Mouse (Mus musculus): Measurements from ENCODE around the gene Dmbx1. TPM values are rescaled to one million over a fixed set of nuclear protein-coding genes. Genes with fewer than 3 reads are reported as not detected.

The Dmbx1 gene
- 5.8 and 6.8 TPM in 2 replicates for polyA plus RNA-seq (2015; fragmentation: Nextera tagmentation; extraction: Ambion mirVana)

DNA sequence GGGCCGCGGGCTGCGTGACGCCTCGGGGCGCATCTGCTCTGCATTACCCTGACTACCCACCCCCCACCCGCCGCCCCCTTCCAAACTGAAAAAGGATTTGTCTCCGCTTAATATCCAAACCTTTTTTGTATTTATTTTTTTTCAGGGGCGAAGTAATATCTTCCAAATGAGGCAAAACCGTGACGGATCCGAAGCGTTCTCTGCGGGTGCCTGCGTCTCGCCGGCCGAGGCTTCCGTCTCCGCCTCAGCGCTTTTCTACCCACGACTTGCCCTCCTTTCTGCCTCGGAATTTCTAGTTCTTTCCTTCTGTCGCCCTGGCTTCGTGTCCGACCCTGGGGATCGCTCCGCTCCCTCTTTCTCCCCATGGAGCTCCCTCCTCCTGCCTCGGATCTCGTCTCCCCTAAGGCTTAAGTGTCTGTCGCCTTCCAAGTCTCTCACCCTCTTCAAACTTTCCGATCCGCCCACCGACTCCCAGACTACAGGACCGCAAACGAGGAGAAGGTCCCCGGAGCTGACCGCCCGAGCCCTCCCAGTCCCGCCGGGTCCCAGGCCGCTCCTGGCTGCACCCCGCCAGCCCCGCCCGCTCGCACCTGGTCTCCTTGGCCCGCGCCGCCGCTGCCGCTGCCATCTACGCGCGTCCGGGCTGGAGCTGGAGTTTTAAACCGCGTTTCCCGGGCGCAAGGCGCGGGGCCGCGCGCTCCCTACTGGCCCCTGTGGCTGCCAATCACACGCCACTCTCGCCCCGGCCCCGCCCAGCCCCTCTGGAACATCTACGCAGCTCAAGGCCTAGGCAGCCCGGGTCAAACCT is at the start of gene Dmbx1:
Dmbx1 (minus strand) TSS at position 632 of the 808 bp plus-strand sequence.
- no peak; the same call in 1 of the 2 replicates for ATAC-seq
- peaks cover 62% of the 10 kb centered on the region for H3K27me3 ChIP-seq (replicated peaks; ENCODE audit: control insufficient read depth, insufficient read depth, low read length)
- WGBS = under 1% methylated on average over 71 of the region's 71 CpGs

GRCm38 (mm10) chr4:115989382-115989781 is 49.7 kb upstream of the Dmbx1 start:
- no peak for ATAC-seq
- no peak overlapping the region for H3K27ac ChIP-seq (ENCODE audit: low read depth, low read length)
- no peak overlapping the region for H3K4me2 ChIP-seq (ENCODE audit: low read length)
- H3K9ac ChIP-seq (ENCODE audit: low read depth, low read length) = no peak overlapping the region
- H3K4me1 ChIP-seq (ENCODE audit: control insufficient read depth, insufficient read depth, low read depth, low read length) = peaks cover under 1% of the 10 kb centered on the region
- 86% methylated on average over 7 of the region's 7 CpGs for WGBS
- no peaks in the 10 kb centered on the region for H3K9me3 ChIP-seq (ENCODE audit: control insufficient read depth, low read length)
- H3K4me3 ChIP-seq (ENCODE audit: low read length) = no peak overlapping the region
- H3K27me3 ChIP-seq (replicated peaks; ENCODE audit: control insufficient read depth, insufficient read depth, low read length) = peaks cover 2% of the 10 kb centered on the region
- H3K36me3 ChIP-seq (ENCODE audit: control insufficient read depth, insufficient read depth, low read length) = no peaks in the 10 kb centered on the region

More for the DNA sequence above, at the start of gene Dmbx1:
- peak within 1 kb of the TSS; percentile 48 for H3K4me2 ChIP-seq (ENCODE audit: low read length)
- H3K9ac ChIP-seq (ENCODE audit: low read depth, low read length) = no peak within 1 kb of the TSS
- no peak within 1 kb of the TSS for H3K27ac ChIP-seq (ENCODE audit: low read depth, low read length)
- no peaks in the 10 kb centered on the region for H3K36me3 ChIP-seq (ENCODE audit: control insufficient read depth, insufficient read depth, low read length)
- peaks cover 22% of the 10 kb centered on the region for H3K4me1 ChIP-seq (ENCODE audit: control insufficient read depth, insufficient read depth, low read depth, low read length)
- no peaks in the 10 kb centered on the region for H3K9me3 ChIP-seq (ENCODE audit: control insufficient read depth, low read length)
- H3K4me3 ChIP-seq (ENCODE audit: low read length) = peak within 1 kb of the TSS; percentile 30

GRCm38 (mm10) chr4:115987858-115988530 is 48.3 kb upstream of the Dmbx1 start:
- no peaks in the 10 kb centered on the region for H3K36me3 ChIP-seq (ENCODE audit: control insufficient read depth, insufficient read depth, low read length)
- H3K4me2 ChIP-seq (ENCODE audit: low read length) = no peak overlapping the region
- H3K4me3 ChIP-seq (ENCODE audit: low read length) = no peak overlapping the region
- ATAC-seq = no peak
- H3K27ac ChIP-seq (ENCODE audit: low read depth, low read length) = no peak overlapping the region
- H3K4me1 ChIP-seq (ENCODE audit: control insufficient read depth, insufficient read depth, low read depth, low read length) = peaks cover 3% of the 10 kb centered on the region
- H3K27me3 ChIP-seq (replicated peaks; ENCODE audit: control insufficient read depth, insufficient read depth, low read length) = peaks cover 3% of the 10 kb centered on the region
- no peak overlapping the region for H3K9ac ChIP-seq (ENCODE audit: low read depth, low read length)
- no peaks in the 10 kb centered on the region for H3K9me3 ChIP-seq (ENCODE audit: control insufficient read depth, low read length)
- WGBS = 82% methylated on average over 5 of the region's 5 CpGs

- ATAC-seq = no peak
- no peaks in the 10 kb centered on the region for H3K36me3 ChIP-seq (ENCODE audit: control insufficient read depth, insufficient read depth, low read length)
- H3K9ac ChIP-seq (ENCODE audit: low read depth, low read length) = no peak overlapping the region
- no peaks in the 10 kb centered on the region for H3K9me3 ChIP-seq (ENCODE audit: control insufficient read depth, low read length)
- no peak overlapping the region for H3K4me3 ChIP-seq (ENCODE audit: low read length)
- peaks cover 3% of the 10 kb centered on the region for H3K4me1 ChIP-seq (ENCODE audit: control insufficient read depth, insufficient read depth, low read depth, low read length)
- 78% methylated on average over 1 of the region's 1 CpGs for WGBS
- no peak overlapping the region for H3K4me2 ChIP-seq (ENCODE audit: low read length)
- peaks cover 3% of the 10 kb centered on the region for H3K27me3 ChIP-seq (replicated peaks; ENCODE audit: control insufficient read depth, insufficient read depth, low read length)
- H3K27ac ChIP-seq (ENCODE audit: low read depth, low read length) = no peak overlapping the region
These were observed 47.7 kb upstream of the Dmbx1 start for GRCm38 (mm10) chr4:115987436-115987835.

DNA sequence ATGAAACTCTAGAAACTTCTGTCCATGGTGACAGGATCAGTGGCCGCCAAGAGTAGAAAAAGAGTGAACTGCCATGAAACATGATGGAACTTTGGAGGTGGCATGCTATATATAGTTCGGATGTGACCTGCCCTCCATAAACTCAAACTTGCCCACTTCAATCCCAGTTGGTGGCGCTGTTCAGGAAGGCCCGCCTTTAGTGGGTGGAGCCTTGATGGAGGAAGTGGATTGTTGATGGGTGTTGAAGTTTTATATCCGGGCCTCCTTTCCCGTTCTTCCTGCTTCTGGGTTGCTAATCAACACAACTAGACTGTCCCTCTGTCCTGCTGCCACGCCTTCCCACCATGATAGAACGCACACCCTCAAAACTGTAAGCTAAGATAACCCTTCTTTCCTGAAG is 45.2 kb upstream of the Dmbx1 start:
- no peak for ATAC-seq
- Histone ChIP-seq H3K27me3 (replicated peaks; ENCODE audit: control insufficient read depth, insufficient read depth, low read length) (peaks cover 18% of the 10 kb centered on the region), H3K9ac (ENCODE audit: low read depth, low read length) (no peak overlapping the region), H3K27ac (ENCODE audit: low read depth, low read length) (no peak overlapping the region), H3K9me3 (ENCODE audit: control insufficient read depth, low read length) (no peaks in the 10 kb centered on the region), H3K4me3 (ENCODE audit: low read length) (no peak overlapping the region), H3K4me2 (ENCODE audit: low read length) (no peak overlapping the region), H3K36me3 (ENCODE audit: control insufficient read depth, insufficient read depth, low read length) (no peaks in the 10 kb centered on the region), H3K4me1 (ENCODE audit: control insufficient read depth, insufficient read depth, low read depth, low read length) (peaks cover 3% of the 10 kb centered on the region)
- 42% methylated on average over 8 of the region's 8 CpGs for WGBS

- peak; percentile 18 for ATAC-seq
- H3K4me1 ChIP-seq (ENCODE audit: control insufficient read depth, insufficient read depth, low read depth, low read length) = peaks cover 9% of the 10 kb centered on the region
- H3K27me3 ChIP-seq (replicated peaks; ENCODE audit: control insufficient read depth, insufficient read depth, low read length) = peaks cover 20% of the 10 kb centered on the region
- 1% methylated on average over 13 of the region's 13 CpGs for WGBS
- no peak overlapping the region for H3K4me3 ChIP-seq (ENCODE audit: low read length)
- no peaks in the 10 kb centered on the region for H3K9me3 ChIP-seq (ENCODE audit: control insufficient read depth, low read length)
- no peaks in the 10 kb centered on the region for H3K36me3 ChIP-seq (ENCODE audit: control insufficient read depth, insufficient read depth, low read length)
- H3K4me2 ChIP-seq (ENCODE audit: low read length) = no peak overlapping the region
- no peak overlapping the region for H3K27ac ChIP-seq (ENCODE audit: low read depth, low read length)
- H3K9ac ChIP-seq (ENCODE audit: low read depth, low read length) = peak overlapping the region; percentile 24; the same call in 1 of the 2 replicates
These were observed 44.4 kb upstream of the Dmbx1 start for GRCm38 (mm10) chr4:115984111-115984510.

- H3K27ac ChIP-seq (ENCODE audit: low read depth, low read length) = no peak overlapping the region
- peak; percentile 71 for ATAC-seq
- no peaks in the 10 kb centered on the region for H3K9me3 ChIP-seq (ENCODE audit: control insufficient read depth, low read length)
- H3K9ac ChIP-seq (ENCODE audit: low read depth, low read length) = no peak overlapping the region
- WGBS = 0% methylated on average over 8 of the region's 8 CpGs
- peaks cover 10% of the 10 kb centered on the region for H3K4me1 ChIP-seq (ENCODE audit: control insufficient read depth, insufficient read depth, low read depth, low read length)
- H3K4me3 ChIP-seq (ENCODE audit: low read length) = no peak overlapping the region
- H3K36me3 ChIP-seq (ENCODE audit: control insufficient read depth, insufficient read depth, low read length) = no peaks in the 10 kb centered on the region
- H3K4me2 ChIP-seq (ENCODE audit: low read length) = no peak overlapping the region
- peaks cover 40% of the 10 kb centered on the region for H3K27me3 ChIP-seq (replicated peaks; ENCODE audit: control insufficient read depth, insufficient read depth, low read length)
These were observed 41.0 kb upstream of the Dmbx1 start for GRCm38 (mm10) chr4:115980676-115981075.

- Histone ChIP-seq H3K9ac (ENCODE audit: low read depth, low read length) (peak overlapping the region; percentile 55), H3K36me3 (ENCODE audit: control insufficient read depth, insufficient read depth, low read length) (no peaks in the 10 kb centered on the region), H3K9me3 (ENCODE audit: control insufficient read depth, low read length) (no peaks in the 10 kb centered on the region), H3K27me3 (replicated peaks; ENCODE audit: control insufficient read depth, insufficient read depth, low read length) (peaks cover 43% of the 10 kb centered on the region), H3K4me2 (ENCODE audit: low read length) (peak overlapping the region; percentile 81), H3K4me3 (ENCODE audit: low read length) (peak overlapping the region; percentile 39), H3K27ac (ENCODE audit: low read depth, low read length) (no peak overlapping the region), H3K4me1 (ENCODE audit: control insufficient read depth, insufficient read depth, low read depth, low read length) (peaks cover 10% of the 10 kb centered on the region)
- under 1% methylated on average over 37 of the region's 39 CpGs for WGBS
- no peak for ATAC-seq
These were observed 39.7 kb upstream of the Dmbx1 start for GRCm38 (mm10) chr4:115979437-115979836.

DNA sequence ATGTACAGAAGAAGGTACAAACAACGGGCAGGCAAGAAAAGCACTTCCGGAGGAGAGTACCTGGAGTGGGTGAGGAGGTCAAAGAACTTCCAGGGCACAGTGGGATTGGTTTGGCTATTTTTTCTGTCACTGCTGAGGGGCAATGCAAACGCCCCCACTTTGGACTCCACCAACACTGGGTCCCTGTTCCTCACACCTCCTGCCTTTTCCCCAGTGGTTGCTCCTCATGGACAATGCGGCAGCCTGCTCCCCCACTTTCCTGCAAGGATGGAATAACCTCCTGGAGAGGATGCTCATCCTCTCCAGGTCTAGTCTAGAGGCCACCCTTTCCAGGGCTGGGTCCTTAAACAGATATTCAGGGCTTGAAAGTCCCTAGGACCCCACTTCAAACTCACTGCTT is 39.2 kb upstream of the Dmbx1 start:
- peaks cover 41% of the 10 kb centered on the region for H3K27me3 ChIP-seq (replicated peaks; ENCODE audit: control insufficient read depth, insufficient read depth, low read length)
- no peak for ATAC-seq
- peaks cover 7% of the 10 kb centered on the region for H3K4me1 ChIP-seq (ENCODE audit: control insufficient read depth, insufficient read depth, low read depth, low read length)
- peak overlapping the region; percentile 39 for H3K4me3 ChIP-seq (ENCODE audit: low read length)
- no peaks in the 10 kb centered on the region for H3K36me3 ChIP-seq (ENCODE audit: control insufficient read depth, insufficient read depth, low read length)
- no peak overlapping the region for H3K27ac ChIP-seq (ENCODE audit: low read depth, low read length)
- peak overlapping the region; percentile 81 for H3K4me2 ChIP-seq (ENCODE audit: low read length)
- no peaks in the 10 kb centered on the region for H3K9me3 ChIP-seq (ENCODE audit: control insufficient read depth, low read length)
- WGBS = 16% methylated on average over 4 of the region's 4 CpGs
- H3K9ac ChIP-seq (ENCODE audit: low read depth, low read length) = no peak overlapping the region

Measured in hindbrain, embryonic 16.5 days (tissue).